Mouse (Mus musculus) olfactory bulb, adult 2 months (tissue): ENCODE results near the gene Rprd2.

Source experiments
- CTCF ChIP-seq: fragments of 200-500 bp; IDR thresholded peaks from 2 replicates; pipeline ENCODE4 v1.5.1; 2012; ENCODE audit warnings: low read depth, mild to moderate bottlenecking, low read length, moderate library complexity; ENCODE audit not compliant: insufficient read depth
- POLR2A ChIP-seq: fragments of 200-500 bp; IDR thresholded peaks from 2 replicates; pipeline ENCODE4 v1.6.1; 2012; ENCODE audit warnings: mild to moderate bottlenecking, low read depth, low read length, moderate library complexity; ENCODE audit not compliant: insufficient read depth

GRCm38 (mm10) chr3:95818026-95818511, 594 bp downstream of the Rprd2 start:
- TF ChIP-seq POLR2A = no peak
- no peak; the same call in 1 of the 2 replicates for TF ChIP-seq CTCF
